Mouse (Mus musculus): Measurements from ENCODE around the gene Gpr18.

The Gpr18 gene

GRCm38 (mm10) chr14:121915621-121916020 lies at the start of gene Gpr18:
Gpr18 (minus strand) TSS chr14:121915781.
- DNase-seq (ENCODE audit: low read depth), result no peak

- DNase-seq (ENCODE audit: low read depth), result no peak
Observed at GRCm38 (mm10) chr14:121964990-121965389, 49.4 kb upstream of the Gpr18 start, which contains the start of gene Gpr183. Gpr183 (minus strand) TSS chr14:121965195.

- no peak for DNase-seq (ENCODE audit: low read depth)
Observed at GRCm38 (mm10) chr14:121963942-121964335, 48.4 kb upstream of the Gpr18 start.

GRCm38 (mm10) chr14:121963251-121963941 lies 47.8 kb upstream of the Gpr18 start:
- no peak for DNase-seq (ENCODE audit: low read depth)

GRCm38 (mm10) chr14:121962128-121962890 lies 46.7 kb upstream of the Gpr18 start:
- no peak for DNase-seq (ENCODE audit: low read depth)

GRCm38 (mm10) chr14:121961496-121962127 lies 46.0 kb upstream of the Gpr18 start:
- no peak for DNase-seq (ENCODE audit: low read depth)

- no peak for DNase-seq (ENCODE audit: low read depth)
Observed at GRCm38 (mm10) chr14:121960997-121961396, 45.4 kb upstream of the Gpr18 start.

- no peak for DNase-seq (ENCODE audit: low read depth)
Observed at GRCm38 (mm10) chr14:121960531-121960930, 45.0 kb upstream of the Gpr18 start.

- no peak for DNase-seq (ENCODE audit: low read depth)
Observed at GRCm38 (mm10) chr14:121960031-121960430, 44.5 kb upstream of the Gpr18 start.

GRCm38 (mm10) chr14:121959538-121959980 lies 44.0 kb upstream of the Gpr18 start:
- DNase-seq (ENCODE audit: low read depth), result no peak

GRCm38 (mm10) chr14:121958751-121959537 lies 43.4 kb upstream of the Gpr18 start:
- DNase-seq (ENCODE audit: low read depth), result no peak

- DNase-seq (ENCODE audit: low read depth), result no peak
Observed at GRCm38 (mm10) chr14:121958041-121958750, 42.6 kb upstream of the Gpr18 start.

- no peak for DNase-seq (ENCODE audit: low read depth)
Observed at GRCm38 (mm10) chr14:121957176-121957871, 41.7 kb upstream of the Gpr18 start.

- DNase-seq (ENCODE audit: low read depth), result no peak
Observed at GRCm38 (mm10) chr14:121956291-121956690, 40.7 kb upstream of the Gpr18 start.

- no peak for DNase-seq (ENCODE audit: low read depth)
Observed at GRCm38 (mm10) chr14:121955176-121955795, 39.7 kb upstream of the Gpr18 start.

GRCm38 (mm10) chr14:121954608-121955007 lies 39.0 kb upstream of the Gpr18 start:
- no peak for DNase-seq (ENCODE audit: low read depth)

GRCm38 (mm10) chr14:121954129-121954528 lies 38.5 kb upstream of the Gpr18 start:
- no peak for DNase-seq (ENCODE audit: low read depth)

GRCm38 (mm10) chr14:121952046-121952400 lies 36.4 kb upstream of the Gpr18 start:
- DNase-seq (ENCODE audit: low read depth), result no peak

- no peak for DNase-seq (ENCODE audit: low read depth)
Observed at GRCm38 (mm10) chr14:121951399-121952045, 35.9 kb upstream of the Gpr18 start.

GRCm38 (mm10) chr14:121949897-121950296 lies 34.3 kb upstream of the Gpr18 start:
- no peak for DNase-seq (ENCODE audit: low read depth)
